Mouse (Mus musculus): ENCODE data around the gene Smg5.
"Not testable (repeated sequence)": the region's sequence is repeated elsewhere in the genome, so short reads cannot be mapped to it uniquely, and the experiment has no call there.

- TF ChIP-seq CTCF (IDR thresholded peaks at IDR 0.05; ENCODE audit: low read depth, low read length); POLR2A (IDR thresholded peaks at IDR 0.05; ENCODE audit: extremely low read depth, insufficient read depth, low read length): not testable (repeated sequence)
Observed at GRCm38 (mm10) chr3:88375750-88376626, 39.9 kb downstream of the Smg5 start.
